Mouse (Mus musculus) neural tube, embryonic 14.5 days (tissue): Measurements from ENCODE around the gene Mfsd2a. TPM values are rescaled to one million over a fixed set of nuclear protein-coding genes. Genes with fewer than 3 reads are reported as not detected.

ENCODE experiments used
- ATAC-seq: fragments of 200-750 bp; cut with Nextera tagmentation; 2 replicates; pipeline ENCODE4 v1.8.0; 2017; ENCODE audit warnings: low read depth, mild to moderate bottlenecking, moderate TSS enrichment, moderate library complexity
- H3K27ac ChIP-seq: fragments of 300-500 bp; sonication (generic); 2 replicates; pipeline ENCODE4 v1.5.1; 2014; ENCODE audit warnings: low read depth, mild to moderate bottlenecking, control low read depth, low read length, moderate library complexity, mixed read lengths
- H3K27me3 ChIP-seq: fragments of 300-500 bp; sonication (generic); 2 replicates; pipeline ENCODE4 v1.6.1; 2014; ENCODE audit warnings: low read length; ENCODE audit not compliant: control insufficient read depth, insufficient read depth
- H3K36me3 ChIP-seq: fragments of 300-500 bp; sonication (generic); 2 replicates; pipeline ENCODE4 v1.6.1; 2014; ENCODE audit warnings: low read length, mixed read lengths; ENCODE audit not compliant: control insufficient read depth, insufficient read depth
- H3K4me1 ChIP-seq: fragments of 300-500 bp; sonication (generic); 2 replicates; pipeline ENCODE4 v1.6.1; 2014; ENCODE audit warnings: low read length; ENCODE audit not compliant: control insufficient read depth, insufficient read depth
- H3K4me2 ChIP-seq: fragments of 300-500 bp; sonication (generic); 2 replicates; pipeline ENCODE4 v1.6.1; 2014; ENCODE audit warnings: mild to moderate bottlenecking, low read depth, low read length, control low read depth
- H3K4me3 ChIP-seq: fragments of 300-500 bp; sonication (generic); 2 replicates; pipeline ENCODE4 v1.5.1; 2014; ENCODE audit warnings: low read depth, low read length, control low read depth, mixed read lengths
- H3K9ac ChIP-seq: fragments of 300-500 bp; sonication (generic); replicated peaks from 2 replicates; pipeline ENCODE4 v1.6.1; 2014; ENCODE audit warnings: low read depth, mild to moderate bottlenecking, control low read depth, low read length, mixed read lengths
- H3K9me3 ChIP-seq: fragments of 300-500 bp; sonication (generic); 2 replicates; pipeline ENCODE4 v1.6.1; 2016; ENCODE audit warnings: low read length; ENCODE audit not compliant: control insufficient read depth
- WGBS: fragments of 180-500 bp; shearing (Covaris S2); extraction: QIAGEN DNeasy Blood & Tissue Kit; methylation state at CpG from one replicate; pipeline ENCODE4 v1.1.7; 2014; 5-methylcytosine and 5-hydroxymethylcytosine counted together
- polyA plus RNA-seq: library from polyadenylated mRNA; unstranded; fragments of >200 nt; fragmentation: Nextera tagmentation; extraction: Ambion mirVana; gene quantifications from 2 replicates; pipeline ENCODE4 v1.2.1, GENCODE M21; 2014

The Mfsd2a gene
- polyA plus RNA-seq, 1 experiment from 2014 or later = 25.5 TPM

- no peak for ATAC-seq
- Histone ChIP-seq H3K4me3 (no peak overlapping the region), H3K9ac (no peak overlapping the region), H3K27me3 (no peaks in the 10 kb centered on the region), H3K4me1 (no peaks in the 10 kb centered on the region), H3K4me2 (no peak overlapping the region), H3K9me3 (no peaks in the 10 kb centered on the region), H3K27ac (no peak overlapping the region), H3K36me3 (no peaks in the 10 kb centered on the region)
- WGBS = 79% methylated on average over 8 of the region's 8 CpGs
Observed at GRCm38 (mm10) chr4:122932239-122932978, 28.6 kb downstream of the Mfsd2a start.

- H3K4me3 ChIP-seq = no peak overlapping the region
- no peak for ATAC-seq
- no peak overlapping the region for H3K4me2 ChIP-seq
- 92% methylated on average over 2 of the region's 2 CpGs for WGBS
- no peaks in the 10 kb centered on the region for H3K4me1 ChIP-seq
- no peak overlapping the region for H3K27ac ChIP-seq
- H3K27me3 ChIP-seq = no peaks in the 10 kb centered on the region
- H3K9me3 ChIP-seq = no peaks in the 10 kb centered on the region
- no peaks in the 10 kb centered on the region for H3K36me3 ChIP-seq
- H3K9ac ChIP-seq = no peak overlapping the region
Observed at GRCm38 (mm10) chr4:122930939-122931590, 29.9 kb downstream of the Mfsd2a start.

GRCm38 (mm10) chr4:122923392-122924344, 37.3 kb downstream of the Mfsd2a start:
- H3K27ac ChIP-seq = no peak overlapping the region
- no peaks in the 10 kb centered on the region for H3K9me3 ChIP-seq
- no peak for ATAC-seq
- WGBS = 92% methylated on average over 15 of the region's 15 CpGs
- no peaks in the 10 kb centered on the region for H3K4me1 ChIP-seq
- H3K9ac ChIP-seq = no peak overlapping the region
- H3K36me3 ChIP-seq = no peaks in the 10 kb centered on the region
- no peaks in the 10 kb centered on the region for H3K27me3 ChIP-seq
- no peak overlapping the region for H3K4me2 ChIP-seq
- no peak overlapping the region for H3K4me3 ChIP-seq

- Histone ChIP-seq H3K9me3 (no peaks in the 10 kb centered on the region), H3K4me3 (no peak overlapping the region), H3K36me3 (no peaks in the 10 kb centered on the region), H3K27me3 (no peaks in the 10 kb centered on the region), H3K4me2 (no peak overlapping the region), H3K4me1 (no peaks in the 10 kb centered on the region), H3K9ac (no peak overlapping the region), H3K27ac (no peak overlapping the region)
- 0% methylated on average over 1 of the region's 1 CpGs for WGBS
- ATAC-seq = no peak
Observed at GRCm38 (mm10) chr4:122922841-122923240, 38.1 kb downstream of the Mfsd2a start.

GRCm38 (mm10) chr4:122915985-122916384, 45.0 kb downstream of the Mfsd2a start:
- H3K27ac ChIP-seq = no peak overlapping the region
- H3K4me1 ChIP-seq = no peaks in the 10 kb centered on the region
- H3K4me3 ChIP-seq = no peak overlapping the region
- 87% methylated on average over 4 of the region's 4 CpGs for WGBS
- no peak for ATAC-seq
- no peaks in the 10 kb centered on the region for H3K9me3 ChIP-seq
- no peaks in the 10 kb centered on the region for H3K36me3 ChIP-seq
- no peaks in the 10 kb centered on the region for H3K27me3 ChIP-seq
- H3K4me2 ChIP-seq = no peak overlapping the region
- H3K9ac ChIP-seq = no peak overlapping the region

- Histone ChIP-seq H3K4me3 (no peak overlapping the region), H3K4me1 (no peaks in the 10 kb centered on the region), H3K27me3 (no peaks in the 10 kb centered on the region), H3K9me3 (no peaks in the 10 kb centered on the region), H3K9ac (no peak overlapping the region), H3K4me2 (no peak overlapping the region), H3K36me3 (no peaks in the 10 kb centered on the region), H3K27ac (no peak overlapping the region)
- 79% methylated on average over 7 of the region's 7 CpGs for WGBS
- ATAC-seq = no peak
Observed at GRCm38 (mm10) chr4:122914186-122914585, 46.8 kb downstream of the Mfsd2a start.

GRCm38 (mm10) chr4:122912613-122913012, 48.4 kb downstream of the Mfsd2a start:
- 78% methylated on average over 5 of the region's 5 CpGs for WGBS
- no peak overlapping the region for H3K27ac ChIP-seq
- H3K36me3 ChIP-seq = no peaks in the 10 kb centered on the region
- H3K4me3 ChIP-seq = no peak overlapping the region
- H3K27me3 ChIP-seq = no peaks in the 10 kb centered on the region
- no peak overlapping the region for H3K4me2 ChIP-seq
- no peaks in the 10 kb centered on the region for H3K9me3 ChIP-seq
- no peak overlapping the region for H3K9ac ChIP-seq
- no peaks in the 10 kb centered on the region for H3K4me1 ChIP-seq
- ATAC-seq = no peak

- Histone ChIP-seq H3K27ac (no peak overlapping the region), H3K27me3 (no peaks in the 10 kb centered on the region), H3K36me3 (no peaks in the 10 kb centered on the region), H3K4me3 (no peak overlapping the region), H3K4me2 (no peak overlapping the region), H3K9ac (no peak overlapping the region), H3K4me1 (no peaks in the 10 kb centered on the region), H3K9me3 (no peaks in the 10 kb centered on the region)
- 48% methylated on average over 6 of the region's 6 CpGs for WGBS
- ATAC-seq = no peak
Observed at GRCm38 (mm10) chr4:122910577-122910976, 50.4 kb downstream of the Mfsd2a start.
